Mouse (Mus musculus): ENCODE measurements around the gene Zfp36.
"Not testable (repeated sequence)": the region's sequence is repeated elsewhere in the genome, so short reads cannot be mapped to it uniquely, and the experiment has no call there.

Gene Zfp36

DNA sequence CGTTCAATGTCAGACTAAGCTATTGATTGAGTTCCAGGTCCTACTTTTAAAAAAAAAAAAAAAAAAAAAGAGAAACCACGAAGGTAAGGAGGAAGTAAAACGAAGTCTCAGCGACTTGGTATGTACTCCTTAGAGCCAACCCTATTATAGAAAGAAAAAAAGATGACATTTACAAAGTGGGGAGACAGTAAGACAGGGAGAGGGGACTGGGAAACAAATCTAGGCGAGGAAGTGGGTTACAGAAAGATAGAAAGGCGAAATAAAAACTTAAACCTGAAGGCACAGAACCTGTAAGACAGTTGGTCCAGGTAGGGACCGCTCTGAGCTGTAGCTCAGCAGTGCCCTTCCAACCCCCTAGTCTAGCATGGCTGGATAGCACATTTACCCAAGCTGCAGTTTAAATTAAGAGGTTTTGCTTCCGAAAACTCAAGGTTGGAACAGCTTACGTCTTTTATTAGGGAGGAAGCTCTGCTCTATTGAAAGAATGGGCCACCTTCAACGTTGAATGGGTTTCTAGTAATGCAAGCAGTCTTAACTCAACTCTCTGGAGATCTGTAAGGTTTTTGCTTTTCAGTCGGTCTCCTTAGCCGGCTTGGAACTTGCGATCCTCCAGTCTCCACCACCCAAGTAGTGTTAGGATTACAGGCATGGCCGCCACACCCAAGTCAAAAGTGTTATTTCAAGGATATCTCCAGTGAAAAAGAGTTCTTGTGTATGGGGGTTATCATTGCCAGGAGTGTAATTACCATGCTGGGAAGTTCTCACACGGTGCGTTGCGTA is at the start of gene Zfp36:
Gene Zfp36, minus strand, starts transcription at position 17 of the 780 bp plus-strand sequence.
- no peak for DNase-seq

DNA sequence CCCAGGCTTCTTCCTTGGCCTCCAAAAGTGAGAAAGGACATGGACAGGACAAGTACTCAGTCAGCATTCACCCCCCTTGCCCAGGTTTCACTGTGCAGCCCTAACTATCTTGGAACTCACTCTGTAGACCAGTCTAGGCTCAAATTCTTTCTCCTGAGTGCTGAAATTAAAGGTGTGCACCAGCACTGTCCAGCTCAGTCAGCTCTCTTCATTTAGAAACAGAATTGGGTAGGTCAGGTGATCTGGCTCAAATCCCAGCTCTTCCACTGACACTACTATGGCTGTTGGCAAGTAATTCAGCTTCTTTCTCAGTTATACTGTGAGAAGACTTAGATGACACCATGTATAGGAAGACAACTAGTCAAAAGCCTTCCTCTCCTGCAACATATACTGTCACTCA is 47.7 kb upstream of the Zfp36 start:
- no peak for DNase-seq

DNA sequence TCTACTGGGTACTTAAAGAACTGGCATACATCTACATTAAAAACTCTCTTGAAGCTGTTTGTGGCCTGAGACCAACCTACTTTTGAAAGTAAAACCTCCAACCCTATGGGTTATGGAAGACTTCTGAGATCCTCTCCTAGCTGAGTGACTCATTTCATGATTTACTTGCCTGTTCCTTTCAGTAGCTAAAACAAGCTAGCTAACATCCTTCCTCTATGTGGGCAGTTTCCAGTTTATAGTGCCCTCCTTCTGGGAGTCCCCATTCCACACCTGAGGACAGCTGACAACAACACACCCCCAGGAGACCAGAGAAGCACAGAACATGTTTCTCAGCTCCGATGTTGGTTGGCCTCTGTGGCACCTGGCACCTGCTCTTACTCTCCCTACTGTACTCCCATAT is 43.0 kb upstream of the Zfp36 start:
- DNase-seq = no peak

DNA sequence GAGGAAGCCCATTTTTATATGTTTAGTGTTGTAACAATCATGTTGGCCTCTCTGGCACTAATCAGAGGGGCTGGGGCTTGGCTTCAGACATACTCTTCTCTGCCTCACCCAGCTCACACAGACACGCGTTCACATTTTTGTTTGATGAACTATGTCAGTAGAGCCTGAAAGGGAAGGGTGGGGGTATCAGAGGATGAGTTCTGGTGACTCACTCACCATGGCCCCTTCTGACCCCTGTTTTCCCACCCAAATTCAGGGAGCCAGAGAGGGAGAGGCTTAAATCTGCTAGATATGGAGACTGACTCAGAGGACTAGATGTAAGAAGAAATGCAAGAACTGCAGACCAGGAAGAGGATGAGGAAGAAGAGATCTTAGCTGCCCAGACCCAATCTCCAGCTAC is 39.4 kb upstream of the Zfp36 start:
- no peak for DNase-seq

DNA sequence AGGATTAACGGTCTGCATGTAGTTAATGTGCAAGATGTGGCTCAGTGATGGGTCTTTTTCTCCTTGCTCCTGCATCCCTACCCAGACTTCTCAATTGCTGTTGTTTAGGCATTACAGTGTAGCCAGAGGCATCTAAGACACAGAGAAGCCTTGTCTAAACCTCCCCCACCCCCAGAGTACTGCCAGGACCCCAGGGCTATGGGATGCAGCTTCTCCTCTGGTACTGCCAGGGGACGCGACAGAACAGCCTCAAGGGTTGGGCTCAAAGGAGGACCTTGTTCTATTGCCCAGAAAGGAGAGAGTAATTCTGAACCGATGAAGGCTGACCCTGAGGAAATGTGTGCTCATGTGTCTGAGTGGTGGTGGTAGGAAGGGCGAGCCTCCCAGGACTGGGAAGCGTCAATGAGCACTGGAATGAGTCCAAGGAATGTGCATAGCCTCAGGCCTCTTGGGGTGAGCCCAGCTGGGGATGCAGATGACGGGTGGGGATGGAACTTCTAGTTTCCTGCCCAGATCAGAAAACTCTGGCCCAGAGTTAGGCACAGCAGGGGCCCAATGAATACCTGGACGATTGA is 38.1 kb upstream of the Zfp36 start:
- peak; percentile 83 for DNase-seq

DNA sequence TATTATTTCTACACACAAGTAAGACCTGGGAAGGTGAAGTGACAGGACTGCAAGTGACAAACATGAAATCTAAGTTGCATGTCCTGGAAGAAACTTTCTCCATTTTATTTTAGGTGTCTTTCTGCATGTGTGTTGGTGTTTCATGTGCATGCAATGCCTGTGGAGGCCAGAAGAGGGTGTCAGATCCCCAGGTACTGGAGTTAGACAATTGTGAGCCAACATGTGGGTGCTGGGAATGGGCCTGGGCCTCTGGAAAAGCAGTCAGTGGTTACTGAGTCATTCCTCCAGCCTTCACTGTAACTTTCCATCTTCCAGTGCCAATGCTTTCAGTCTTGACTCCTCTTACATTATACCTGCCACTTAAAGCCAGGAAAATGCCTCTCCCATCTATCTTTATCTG is 37.3 kb upstream of the Zfp36 start:
- DNase-seq = no peak

DNA sequence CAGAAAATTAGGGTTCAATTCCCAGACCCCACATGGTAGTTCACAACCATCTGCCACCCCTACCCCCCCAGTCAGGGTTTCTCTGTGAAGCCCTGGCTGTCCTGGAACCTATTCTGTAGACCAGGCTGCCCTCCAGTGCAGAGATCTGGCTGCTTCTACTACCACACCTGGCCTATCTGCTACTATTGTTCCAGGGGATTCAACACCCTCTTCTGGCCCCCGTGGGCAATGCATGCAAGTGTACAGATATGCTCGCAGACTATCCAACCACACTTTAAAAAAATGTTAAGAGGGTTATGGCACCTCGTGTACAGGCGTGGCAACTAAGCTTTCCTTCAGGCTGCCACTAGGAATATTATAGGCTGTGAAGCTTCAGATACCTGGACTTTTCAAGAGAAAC is 32.8 kb upstream of the Zfp36 start:
- DNase-seq = no peak

DNA sequence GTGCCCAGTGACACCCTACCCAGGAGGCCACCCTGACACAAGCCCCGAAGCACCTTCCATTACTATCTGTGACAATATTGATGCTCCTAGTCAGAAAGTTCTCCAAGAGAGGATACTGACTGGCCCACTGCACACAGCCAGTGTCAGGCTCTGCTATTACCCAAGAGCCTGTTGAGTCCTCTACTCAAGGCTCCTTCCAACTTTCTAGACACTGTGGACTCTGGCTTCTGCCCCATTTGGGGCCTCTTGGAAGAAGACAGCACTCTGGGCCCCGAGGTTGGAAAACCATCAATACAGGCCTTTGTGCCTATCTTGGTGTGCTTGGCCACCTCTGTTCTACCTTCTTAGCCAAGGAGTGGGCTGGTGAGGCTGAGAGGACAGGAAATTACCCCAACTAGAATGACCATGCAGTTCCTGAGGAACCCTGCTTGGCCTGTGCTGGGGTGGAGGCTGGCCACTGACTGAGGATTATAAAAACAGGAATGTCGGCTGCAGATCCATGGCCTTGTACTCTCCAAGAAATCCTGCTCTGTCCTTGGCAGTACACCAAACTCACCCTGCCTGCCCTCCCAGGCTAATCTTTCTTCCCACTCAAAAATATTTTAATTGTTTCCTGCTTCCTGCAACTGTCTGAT is 30.9 kb upstream of the Zfp36 start:
- peak; percentile 83 for DNase-seq

DNA sequence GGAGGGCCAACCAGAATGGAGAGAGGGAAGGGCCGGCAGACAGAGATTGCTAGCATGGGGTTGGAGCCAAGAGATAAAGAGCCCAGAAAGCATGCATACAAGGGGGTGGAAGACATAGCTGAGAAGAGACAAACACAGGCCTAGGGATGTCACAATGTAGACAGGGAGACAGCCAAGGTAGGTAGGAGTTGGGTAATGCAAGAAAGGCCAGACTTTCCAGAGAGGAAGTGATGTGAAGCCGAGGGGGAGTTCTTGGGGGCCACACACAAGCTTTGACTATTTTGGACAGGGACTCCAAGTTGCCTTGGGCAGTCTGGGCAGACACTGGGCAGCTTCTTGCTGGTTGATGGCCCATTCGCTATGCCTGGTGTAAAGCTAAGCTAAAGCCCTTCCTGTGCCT is 21.9 kb upstream of the Zfp36 start:
- DNase-seq = no peak

DNA sequence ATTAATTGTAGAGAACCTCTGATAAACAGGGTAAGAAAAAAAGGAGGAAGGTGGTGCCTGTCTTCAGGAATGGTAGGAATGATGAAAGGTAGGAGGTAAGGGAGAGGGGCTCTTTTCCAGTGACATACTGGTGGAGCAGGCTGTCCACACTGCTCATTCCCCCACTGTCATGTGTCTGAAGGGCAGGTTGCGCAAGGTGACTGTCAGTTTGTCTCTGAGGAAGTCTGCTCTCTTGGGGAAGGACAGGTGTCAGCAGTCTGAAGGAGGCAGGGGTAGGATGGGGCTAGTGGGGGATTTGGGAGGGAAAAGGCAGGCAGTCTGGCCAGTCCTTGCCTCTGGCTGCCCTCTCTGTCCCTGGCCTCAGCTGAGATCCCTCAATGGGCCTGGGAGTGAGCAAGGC is 21.0 kb upstream of the Zfp36 start:
- no peak for DNase-seq

DNA sequence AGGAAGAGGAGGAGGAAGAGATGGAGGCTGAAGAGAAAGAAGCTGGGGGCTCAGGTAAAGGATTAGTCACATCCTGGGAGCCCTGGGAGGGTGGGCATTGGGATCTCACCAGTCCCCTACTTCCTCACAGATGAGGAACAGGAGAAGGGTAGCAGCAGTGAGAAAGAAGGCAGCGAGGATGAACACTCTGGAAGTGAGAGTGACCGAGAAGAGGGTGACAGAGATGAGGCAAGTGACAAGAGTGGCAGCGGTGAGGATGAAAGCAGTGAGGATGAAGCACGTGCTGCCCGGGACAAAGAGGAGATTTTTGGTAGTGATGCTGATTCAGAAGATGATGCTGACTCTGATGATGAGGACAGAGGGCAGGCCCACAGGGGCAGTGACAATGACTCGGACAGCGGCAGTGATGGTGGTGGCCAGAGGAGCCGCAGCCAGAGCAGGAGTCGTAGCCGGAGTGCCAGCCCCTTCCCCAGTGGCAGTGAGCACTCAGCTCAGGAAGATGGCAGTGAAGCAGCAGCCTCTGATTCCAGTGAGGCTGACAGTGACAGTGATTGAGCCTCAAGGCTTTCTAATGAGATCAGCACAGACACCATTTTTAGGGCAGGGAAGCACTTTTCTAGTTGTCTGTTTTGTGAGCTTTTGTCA is 18.8 kb upstream of the Zfp36 start:
- DNase-seq = no peak

DNA sequence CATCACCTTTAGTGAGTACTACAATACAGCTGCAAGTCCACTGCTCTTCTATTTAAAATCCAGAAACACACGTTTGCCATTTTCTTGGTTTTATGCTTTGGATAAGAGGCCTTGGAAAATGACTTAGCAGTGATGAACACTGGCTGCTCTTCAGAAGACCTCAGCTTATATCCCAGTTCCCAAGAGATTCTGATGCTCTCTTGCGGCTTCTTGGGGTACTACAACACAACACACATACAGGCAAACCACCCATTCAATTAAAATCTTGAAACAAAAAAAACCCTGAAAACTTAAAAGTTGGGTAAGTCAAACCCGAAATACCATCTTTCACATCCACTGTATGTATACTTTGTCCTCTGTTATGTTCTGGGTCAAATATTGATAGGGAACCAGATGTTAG is 17.9 kb upstream of the Zfp36 start:
- peak; percentile 59 for DNase-seq

DNA sequence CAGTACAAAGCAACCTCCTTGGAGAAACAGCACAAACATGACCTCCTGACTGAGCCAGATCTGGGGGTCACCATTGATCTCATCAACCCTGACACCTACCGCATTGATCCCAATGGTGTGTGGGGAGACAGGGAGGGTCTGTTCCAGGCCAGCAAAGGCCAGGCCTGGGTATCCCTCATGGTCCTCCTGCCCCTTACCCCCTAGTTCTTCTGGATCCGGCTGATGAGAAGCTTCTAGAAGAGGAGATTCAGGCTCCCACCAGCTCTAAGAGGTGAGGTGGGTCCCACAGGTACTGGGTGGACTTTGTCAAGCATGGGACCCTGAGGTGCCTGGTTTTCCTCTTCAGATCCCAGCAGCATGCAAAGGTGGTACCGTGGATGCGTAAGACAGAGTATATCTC is 15.4 kb upstream of the Zfp36 start:
- DNase-seq = no peak

DNA sequence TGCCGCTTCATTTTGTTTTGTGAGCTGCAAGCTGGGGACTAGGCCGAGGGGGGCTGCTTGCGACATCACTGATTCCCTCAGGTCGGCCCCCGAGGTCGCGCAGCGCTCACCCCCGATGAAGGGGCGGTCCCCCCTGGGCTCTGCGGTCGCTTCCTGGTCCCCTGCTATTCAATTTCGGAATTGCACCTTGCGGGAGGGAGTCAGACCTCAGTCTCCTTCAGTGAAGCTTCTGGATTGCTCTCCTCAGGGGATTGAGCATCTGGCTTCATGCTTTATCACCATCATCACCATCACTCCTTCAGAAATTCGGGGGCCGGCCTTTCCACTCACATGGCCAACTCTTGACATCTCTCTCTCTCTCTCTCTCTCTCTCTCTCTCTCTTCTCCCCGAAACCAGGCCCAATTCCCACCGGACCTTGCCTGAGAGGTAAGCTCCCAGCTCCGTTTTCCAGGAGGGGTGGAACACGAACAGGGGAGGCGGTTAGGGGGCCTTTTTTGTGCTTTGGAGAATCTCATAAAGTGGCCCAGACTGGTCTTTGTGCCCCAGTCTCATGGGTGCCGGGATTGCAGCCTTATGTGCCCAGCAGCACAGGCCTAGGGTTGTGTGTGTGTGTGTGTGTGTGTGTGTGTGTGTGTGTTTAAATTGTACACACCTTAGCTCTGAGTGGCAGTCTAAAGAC is 13.4 kb upstream of the Zfp36 start:
- no peak for DNase-seq

DNA sequence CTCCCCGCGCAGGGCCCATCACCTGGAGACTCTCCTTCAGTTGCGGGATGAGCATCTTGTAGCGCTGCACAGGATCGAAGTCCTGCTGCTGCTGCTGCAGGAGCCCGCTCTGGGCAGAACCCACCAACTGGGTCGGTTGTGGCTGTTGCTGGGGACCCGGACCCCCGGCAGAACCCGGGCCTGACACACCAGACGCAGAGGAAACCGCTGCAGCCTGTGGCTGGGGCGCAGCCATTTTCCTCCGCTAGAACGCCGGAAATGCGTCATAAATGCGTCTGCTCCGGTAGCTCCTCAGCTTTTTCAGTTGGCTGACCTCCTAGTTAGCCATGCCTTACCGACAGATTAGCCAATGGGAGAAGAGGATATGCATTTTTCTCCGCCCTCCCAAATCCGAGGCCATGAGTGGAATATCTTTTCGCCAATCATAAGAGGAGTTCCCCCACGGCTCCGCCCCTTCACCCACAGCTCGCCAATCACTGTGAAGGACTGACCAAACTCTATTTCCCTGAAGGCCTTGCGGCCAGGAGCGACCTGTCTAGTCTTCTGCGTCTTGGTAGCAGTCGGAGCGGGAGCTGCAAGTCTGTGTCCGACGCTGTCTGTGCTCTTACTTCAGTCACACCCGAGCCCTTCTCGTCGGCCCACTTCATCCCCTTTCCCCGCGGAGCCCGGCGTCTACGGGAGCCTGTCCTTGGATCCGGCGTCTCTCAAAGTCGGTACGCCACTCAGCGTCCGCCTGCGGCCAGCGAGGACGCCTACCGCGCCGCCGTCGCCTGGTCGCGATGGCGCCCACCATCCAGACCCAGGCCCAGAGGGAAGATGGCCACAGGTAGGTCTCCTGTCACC is 12.6 kb upstream of the Zfp36 start, which contains the start of the genes Med29 and Paf1:
Gene Med29, minus strand, starts transcription at position 280 of the 843 bp plus-strand sequence.
Gene Paf1, plus strand, starts transcription at position 523 of the 843 bp plus-strand sequence.
- DNase-seq = peak; percentile 99

DNA sequence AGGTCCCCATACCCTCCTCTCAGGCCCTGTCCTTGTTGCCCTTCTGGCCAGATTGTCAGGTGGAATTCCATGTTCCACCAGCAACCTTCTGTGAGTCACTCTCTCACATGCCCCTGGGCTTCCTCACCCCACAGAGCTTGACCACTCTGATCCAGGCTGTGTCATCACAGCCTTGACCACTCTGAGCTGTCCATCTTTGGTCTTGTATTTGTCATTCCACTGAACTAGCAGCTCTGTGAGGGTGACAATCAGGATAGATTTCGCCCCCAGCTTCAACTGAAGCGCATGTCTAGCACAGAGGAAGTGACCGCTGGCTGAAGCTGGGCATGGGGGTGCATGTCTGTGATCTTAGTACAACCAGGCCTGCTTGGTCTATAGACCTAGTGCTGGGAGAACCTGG is 10.3 kb upstream of the Zfp36 start:
- DNase-seq = no peak

DNA sequence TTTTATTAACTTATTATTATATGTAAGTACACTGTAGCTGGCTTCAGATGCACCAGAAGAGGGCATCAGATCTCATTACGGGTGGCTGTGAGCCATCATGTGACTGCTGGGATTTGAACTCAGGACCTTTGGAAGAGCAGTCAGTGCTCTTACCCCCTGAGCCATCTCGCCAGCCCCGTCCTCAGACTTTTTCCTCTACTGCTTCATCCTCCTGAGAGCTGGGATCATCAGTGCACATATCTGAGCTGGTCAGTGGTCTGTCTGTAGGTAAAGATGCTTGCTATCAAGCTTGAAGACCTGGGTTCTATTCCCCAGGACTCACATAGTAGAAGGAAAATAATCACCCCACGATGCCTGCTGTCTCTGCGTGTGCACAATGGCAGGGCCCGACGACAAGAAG is 7.3 kb upstream of the Zfp36 start:
- DNase-seq = not testable (repeated sequence)

DNA sequence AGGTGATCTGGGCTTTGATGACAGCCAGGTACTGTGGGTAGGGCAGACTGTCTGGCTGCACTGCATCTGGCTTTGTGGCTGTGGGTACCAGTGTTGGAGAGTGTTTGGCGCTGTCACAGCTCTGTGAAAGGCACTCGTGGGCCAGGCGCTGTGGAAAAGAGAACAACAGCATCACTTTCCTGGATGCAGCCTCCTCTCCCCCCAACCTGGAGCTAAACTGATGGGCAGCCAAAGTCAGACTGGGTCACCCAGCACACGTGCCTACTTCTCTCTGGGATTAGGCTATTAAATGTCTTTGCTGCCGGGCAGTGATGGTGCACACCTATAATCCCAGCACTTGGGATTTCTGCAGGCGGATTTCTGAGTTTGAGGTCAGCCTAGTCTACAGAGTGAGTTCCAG is 6.8 kb upstream of the Zfp36 start:
- not testable (repeated sequence) for DNase-seq

DNA sequence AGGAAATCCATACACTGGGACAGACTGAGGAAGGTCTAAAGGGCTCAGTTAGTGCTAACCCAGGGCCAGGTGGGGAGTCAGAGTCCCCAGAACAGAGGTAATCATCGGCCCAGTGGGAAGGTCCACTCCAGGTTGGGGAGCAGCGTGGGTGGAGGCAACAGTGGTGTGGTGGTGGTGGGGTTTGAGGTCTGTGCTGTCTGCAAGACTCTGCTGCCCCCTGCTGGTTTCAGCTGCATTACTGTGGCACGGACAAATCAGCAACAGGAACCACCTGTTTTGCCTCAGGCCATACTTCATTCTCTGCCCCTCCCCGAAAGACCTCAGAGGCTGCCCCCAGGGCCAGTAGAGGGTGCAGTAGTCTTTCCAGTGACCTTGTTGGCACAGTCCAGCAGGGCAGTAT is 6.4 kb upstream of the Zfp36 start:
- DNase-seq = peak; percentile 96

DNA sequence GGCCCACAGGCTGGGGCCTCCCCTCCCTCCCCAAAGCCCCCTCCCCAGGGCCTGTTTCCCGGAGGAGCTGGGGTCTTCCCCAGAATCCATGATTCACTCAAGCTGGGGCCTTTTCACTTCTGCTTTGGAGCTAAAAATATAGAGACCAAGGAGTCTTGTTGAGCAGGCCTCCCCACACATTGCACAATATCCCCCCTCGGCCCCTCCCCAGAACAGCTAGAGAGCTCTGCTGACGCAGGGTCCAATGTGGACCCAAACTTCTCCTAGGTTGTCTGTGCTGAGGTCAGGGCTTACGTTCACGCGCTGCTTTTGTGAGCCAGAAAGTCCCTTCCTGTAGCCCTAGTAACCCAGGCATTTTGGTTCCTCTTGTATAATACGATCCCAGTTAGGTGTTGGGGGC is 6.0 kb upstream of the Zfp36 start:
- peak; percentile 80 for DNase-seq

DNA sequence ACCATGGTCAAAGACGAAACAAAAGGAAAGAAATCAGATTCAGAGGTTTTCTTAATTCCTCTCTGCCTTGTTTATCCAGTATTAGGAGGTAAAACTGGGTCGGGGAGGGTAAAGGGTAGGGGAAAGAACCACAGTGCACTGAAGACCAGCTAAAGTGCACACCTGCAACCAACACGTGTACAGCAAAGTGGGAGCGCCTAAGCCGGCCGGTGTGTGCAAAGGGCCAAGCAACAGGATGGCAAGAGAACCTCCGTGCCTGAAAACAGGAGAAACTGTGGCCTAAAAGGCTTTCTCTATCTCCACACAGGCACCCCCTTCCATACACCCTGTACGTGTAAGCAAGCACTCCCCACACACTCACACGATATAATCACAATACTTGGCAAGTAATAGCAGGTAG is 5.1 kb upstream of the Zfp36 start:
- no peak for DNase-seq

DNA sequence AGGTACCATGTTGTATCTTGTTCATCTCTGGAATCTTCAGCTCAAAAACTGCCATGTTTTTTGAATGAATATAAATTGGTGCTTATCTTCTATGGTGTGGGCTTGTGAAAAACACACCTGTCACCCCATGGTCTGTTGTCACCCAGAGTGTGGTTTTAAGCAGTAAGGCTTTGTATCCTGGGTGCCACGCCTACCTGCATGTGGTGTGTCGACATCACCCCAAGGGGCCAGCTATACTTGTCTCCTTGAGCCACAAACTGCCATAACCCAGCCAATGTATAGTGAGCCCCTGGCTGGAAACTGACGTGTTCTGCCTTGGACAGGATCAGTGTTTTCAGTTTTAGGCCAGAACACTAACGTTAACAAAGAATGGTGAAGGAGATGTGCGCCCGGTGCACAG is 4.1 kb upstream of the Zfp36 start:
- peak; percentile 35 for DNase-seq

All from lung, postnatal 36 days (tissue).